Mouse (Mus musculus) lung, postnatal 0 days (tissue): ENCODE data around the gene Slc31a1.

Source experiments
- CTCF ChIP-seq: IDR thresholded peaks from 2 replicates; pipeline ENCODE4 v1.5.1; 2016; ENCODE audit warnings: antibody characterized with exemption, mild to moderate bottlenecking
- EP300 ChIP-seq: IDR thresholded peaks from 2 replicates; pipeline ENCODE4 v1.6.1; 2016; ENCODE audit warnings: antibody characterized with exemption, mild to moderate bottlenecking, control low read depth

DNA sequence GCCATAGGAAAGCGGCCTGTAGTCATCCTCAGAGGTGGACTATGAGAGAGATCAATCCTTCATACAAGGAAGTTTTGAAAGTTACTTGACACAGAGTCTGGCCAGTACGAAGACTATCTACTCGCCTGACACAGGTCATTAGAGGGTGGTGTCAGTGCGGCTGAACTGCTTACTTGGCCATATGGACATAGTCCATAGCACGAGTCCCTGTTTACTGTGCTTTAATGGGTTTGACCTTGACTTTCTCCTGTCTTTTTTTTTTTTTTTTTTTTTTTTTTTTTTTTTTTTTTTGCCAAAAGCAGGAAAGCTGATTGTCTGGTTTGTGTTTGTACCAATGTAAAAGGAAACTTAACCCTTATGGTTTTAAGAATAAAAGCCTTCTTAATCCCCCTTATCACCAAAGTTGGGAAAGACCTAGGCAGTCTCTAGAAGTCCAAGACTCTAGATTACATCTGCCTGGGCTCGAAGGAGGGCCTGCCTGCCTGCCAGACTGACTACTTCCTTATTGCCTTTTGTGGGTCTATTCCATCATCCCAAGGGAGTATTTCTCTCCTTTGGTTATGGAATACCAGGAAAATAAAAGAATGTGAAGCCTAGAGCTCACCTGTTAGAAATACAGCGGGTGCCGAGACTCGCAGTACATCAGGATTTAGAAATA, 19.3 kb downstream of the Slc31a1 start:
- no peak for TF ChIP-seq CTCF
- no peak for TF ChIP-seq EP300
